Mouse (Mus musculus) MEL-GATA-1-ER (cell line): ENCODE measurements around the gene Pabpc4.
"Not testable (repeated sequence)": the region's sequence is repeated elsewhere in the genome, so short reads cannot be mapped to it uniquely, and the experiment has no call there.

Experiments
- DNase-seq: peaks from one replicate; pipeline ENCODE4 v3.0.0-alpha.2; 2012; ENCODE audit warnings: low read depth; ENCODE audit errors: extremely low read depth

The Pabpc4 gene

DNA sequence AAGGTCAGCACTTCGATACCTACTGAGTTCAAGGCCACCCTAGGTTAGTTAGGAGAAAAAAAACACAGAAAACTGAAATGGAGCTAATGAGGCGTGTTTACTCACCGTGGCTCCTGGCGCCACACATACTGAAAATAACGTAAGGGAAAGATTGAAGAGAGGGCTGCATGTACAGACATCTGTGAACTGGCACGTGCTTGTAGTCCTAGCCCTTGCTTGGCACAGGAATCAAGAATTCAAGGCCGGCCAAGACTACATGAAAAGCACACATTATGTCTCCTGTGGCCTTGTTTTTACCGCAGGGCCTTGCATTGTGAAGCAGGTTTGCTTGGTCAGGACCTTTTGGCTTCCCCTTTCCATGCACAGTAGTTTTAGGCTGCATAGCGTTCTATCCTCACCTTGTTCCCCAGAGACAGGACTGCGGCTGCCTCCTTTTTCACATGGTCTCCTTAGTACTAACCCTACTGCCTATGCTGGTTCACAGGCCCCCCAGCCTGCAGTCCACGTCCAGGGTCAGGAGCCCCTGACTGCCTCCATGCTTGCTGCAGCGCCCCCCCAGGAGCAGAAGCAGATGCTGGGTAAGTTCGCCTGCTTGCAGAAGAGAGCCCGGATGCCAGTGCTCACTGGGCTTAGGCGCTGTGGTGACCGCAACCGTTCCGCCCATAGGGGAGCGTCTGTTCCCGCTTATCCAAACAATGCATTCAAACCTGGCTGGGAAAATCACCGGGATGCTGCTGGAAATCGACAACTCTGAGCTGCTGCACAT, 35.2 kb downstream of the Pabpc4 start:
- no peak for DNase-seq

DNA sequence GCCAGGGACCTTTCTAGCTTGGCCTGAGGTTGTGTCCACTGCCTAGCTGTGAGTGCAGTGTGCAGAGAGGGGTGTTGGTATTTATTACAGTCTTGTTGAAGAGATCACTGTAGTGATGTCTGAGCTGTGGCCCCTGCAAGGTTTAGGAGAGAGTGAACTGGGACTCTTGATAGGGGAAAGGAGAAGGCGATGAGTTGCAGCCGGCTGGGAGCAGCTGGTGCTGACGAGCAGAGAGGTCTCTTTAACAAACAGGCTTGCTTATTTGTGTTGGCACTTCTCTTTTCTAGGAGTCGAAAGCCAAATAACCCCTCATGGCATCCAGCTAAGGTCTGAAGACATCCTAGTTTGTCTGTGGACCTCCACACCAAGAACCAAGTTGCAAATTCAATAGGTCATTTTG, 36.1 kb downstream of the Pabpc4 start:
- DNase-seq: no peak

DNA sequence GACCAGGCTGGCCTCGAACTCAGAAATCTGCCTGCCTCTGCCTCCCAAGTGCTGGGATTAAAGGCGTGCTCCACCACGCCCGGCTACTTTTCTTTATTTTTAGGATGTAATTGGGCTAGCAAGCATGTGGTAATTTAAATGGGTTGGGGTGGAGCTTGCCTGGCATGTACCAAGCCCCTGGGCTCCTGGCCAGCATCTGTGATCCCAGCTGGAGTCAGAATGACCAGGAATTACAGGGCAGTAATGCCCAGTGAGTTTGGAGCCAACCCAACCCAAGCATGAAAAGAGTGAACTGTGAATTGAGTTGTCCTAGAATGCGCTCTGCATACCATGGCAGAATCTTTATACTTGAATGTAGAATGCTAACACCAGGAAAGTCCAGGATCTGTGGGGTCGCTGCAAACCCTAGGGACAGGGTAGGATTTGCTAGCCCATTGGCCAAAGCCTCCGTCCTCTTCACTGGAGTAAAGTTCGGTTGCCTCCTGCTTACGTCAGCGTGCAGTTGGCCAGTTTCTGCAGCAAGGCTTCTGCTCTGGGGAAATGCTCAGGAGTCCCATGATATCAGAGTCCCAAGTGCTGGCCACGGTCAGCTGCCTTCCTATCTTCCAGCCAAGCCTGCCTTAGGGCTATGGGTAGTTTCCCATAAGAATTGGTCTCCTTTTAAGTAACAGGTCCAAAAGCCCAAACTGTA, 37.0 kb downstream of the Pabpc4 start:
- no peak for DNase-seq

DNA sequence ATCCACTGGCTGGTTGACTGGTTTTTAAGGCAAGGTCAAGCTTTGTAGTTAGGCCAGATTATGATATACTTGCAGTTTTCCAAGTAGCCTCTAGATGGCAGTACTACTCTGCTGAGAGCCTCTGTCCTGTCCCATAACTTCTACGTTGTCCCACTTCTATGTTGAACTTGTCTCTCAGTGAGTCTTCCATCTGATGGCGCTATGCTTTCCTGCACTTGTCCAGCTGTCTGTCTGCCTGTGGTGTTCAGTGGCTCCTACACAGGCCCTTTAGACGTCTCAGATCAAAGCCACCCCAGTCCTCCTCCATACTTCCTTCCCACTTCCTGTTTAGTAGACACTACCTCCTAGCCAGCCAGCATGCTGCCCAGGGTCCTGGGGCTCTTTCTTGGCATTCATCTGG, 43.6 kb downstream of the Pabpc4 start:
- DNase-seq: peak; percentile 43

DNA sequence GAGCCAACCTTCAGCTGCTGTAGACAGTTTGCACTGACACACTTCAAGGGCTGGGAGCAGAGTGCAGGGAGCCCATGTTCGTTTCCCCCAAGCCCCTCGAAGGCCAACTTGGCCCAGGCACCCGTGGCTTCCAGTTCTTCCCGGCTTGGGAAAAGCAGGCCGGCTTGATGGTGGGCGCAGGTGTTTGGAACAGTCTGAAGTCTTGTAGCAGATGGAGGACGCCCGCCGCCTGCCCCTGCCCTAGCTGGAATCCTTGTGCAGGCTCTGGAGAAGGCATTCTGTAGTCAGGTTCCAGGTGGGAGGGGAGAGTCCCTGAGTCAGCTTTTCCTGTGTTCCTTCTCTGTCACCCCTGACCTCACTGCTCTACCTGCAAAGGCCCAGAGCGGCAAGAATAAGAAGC, 44.8 kb downstream of the Pabpc4 start:
- no peak for DNase-seq

DNA sequence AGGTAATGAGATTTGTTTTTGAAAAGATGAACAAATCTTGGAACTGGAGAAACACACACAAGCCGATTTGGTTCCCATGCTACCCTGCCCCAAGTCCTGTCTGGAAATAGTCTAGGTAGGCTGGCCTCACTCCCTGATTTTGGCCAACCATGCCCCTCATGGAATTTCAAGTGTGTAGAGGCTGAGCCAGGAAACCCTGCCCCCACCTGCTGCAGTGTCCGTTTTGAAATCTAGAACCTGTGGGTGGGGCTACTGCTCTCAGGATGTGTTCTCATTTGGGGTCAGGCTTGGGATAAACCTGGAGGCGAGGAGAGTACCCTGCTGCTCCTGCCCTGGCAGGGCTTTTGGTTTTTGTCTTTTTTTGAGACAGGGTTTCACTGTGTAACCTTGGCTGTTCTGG, 46.1 kb downstream of the Pabpc4 start:
- DNase-seq: no peak

DNA sequence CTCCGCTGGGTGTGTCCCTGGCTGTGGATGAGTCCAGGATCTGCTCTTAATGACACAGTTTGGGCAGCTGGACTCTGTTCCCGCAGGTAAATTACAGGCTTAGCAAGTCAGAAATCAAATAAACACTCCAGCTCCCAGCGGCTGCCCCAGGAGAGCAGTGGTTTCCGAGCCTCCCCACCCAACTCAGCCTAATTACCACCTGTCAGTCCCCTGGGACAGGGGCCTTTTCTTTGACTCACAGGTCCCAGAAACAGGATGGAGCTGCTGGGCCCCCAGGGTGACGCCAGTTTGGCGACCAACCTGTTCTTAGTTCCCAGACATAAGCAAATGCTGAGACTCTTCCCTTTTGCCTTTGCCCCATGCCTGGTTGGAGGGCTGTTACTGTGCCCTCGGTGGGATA, 49.7 kb downstream of the Pabpc4 start:
- no peak for DNase-seq

DNA sequence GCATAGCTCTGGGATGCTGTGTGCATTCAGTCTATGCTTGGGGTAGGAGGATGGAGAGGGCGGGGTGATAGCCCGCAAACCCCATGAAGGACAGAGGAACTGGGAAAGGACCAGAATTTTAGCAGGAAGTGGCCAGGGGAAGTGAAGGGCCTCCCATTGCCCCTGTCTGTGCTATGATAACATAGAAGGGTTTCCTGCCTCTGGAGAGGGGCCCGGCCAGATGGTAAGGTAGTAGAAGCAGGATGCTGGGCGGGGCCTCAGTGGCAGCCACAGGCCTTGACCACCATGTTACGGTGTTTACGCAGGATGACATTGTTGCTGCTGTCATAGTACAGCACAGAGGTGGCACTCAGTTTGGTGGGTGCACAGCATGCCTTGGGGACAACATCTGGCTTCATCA, 50.9 kb downstream of the Pabpc4 start:
- no peak for DNase-seq

DNA sequence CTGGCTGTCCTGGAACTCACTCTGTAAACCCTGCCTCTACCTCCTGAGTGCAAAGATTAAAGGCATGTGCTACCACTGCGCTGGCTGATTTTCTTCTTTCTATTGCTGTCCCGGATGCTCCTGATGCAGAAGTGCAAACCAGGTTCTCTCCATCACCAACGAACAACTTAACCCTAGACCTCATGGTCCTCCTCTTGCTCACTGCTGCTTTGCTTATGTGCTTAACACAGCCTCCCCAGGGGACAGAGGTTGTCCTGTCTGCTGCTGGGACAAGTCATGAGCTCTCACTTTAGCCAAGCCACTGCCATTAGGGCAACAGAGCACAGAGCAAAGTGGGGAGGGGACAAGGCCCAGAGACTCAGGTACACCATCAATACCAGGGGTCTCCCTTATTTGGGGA, 52.3 kb downstream of the Pabpc4 start:
- no peak for DNase-seq

DNA sequence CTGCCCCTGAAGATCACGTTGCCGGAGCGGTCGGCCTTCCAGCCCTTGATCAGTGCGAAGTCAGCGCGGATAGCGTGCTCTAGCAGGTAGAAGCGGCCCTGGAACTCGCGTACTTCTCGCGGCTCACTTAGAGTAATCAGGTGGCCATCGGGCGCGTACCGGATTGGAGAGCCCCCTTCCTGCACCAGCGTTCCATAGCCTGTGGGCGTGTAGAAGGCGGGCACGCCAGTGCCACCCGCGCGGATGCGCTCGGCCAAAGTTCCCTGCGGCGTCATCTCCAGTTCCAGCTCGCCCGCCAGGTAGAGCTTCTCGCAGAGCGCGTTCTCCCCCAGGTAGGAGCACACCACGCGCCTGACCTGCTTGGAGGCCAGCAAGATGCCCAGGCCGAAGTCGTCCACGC, 60.8 kb downstream of the Pabpc4 start:
- not testable (repeated sequence) for DNase-seq

DNA sequence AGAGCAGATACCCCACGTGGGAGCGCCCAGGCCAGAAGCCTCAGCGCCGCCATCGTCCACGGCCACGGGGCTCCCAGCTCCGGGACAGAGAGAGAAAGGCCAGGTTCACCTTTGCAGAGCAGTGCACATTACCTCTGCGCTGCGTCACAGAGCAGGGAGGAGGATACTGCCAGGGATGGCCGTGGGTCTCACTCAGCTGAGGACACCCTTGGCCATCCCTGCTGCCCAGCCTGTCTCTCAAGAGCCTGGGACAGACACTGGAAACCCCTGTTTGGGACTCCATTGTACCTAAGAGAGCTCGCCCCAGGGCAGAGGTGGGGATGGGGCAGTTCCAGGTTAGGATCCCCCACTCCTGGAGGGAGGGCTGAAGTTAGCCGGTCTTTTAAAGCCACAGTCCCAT, 61.4 kb downstream of the Pabpc4 start, which contains the start of gene Oxct2a:
Gene Oxct2a, minus strand, starts transcription at position 101 of the 400 bp plus-strand sequence.
- no peak for DNase-seq

DNA sequence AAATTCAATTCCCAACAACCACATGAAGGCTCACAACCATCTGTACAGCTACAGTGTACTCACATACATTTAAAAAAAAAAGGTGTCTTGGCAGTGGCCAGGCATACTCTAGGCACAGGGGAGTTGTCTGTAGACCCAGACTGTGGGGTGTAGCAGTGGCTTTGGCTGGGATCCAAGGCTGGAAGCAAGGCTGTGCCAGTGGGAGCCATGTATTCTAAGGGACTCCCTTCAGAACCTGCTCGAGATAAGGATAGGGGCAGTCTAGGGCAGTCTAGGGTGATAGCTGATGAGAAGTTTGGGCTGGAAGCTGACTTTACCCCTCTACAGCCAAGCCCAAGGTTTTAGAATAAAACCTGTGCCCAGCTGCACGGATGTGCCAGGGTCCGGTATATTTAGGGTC, 63.9 kb downstream of the Pabpc4 start:
- DNase-seq: no peak

DNA sequence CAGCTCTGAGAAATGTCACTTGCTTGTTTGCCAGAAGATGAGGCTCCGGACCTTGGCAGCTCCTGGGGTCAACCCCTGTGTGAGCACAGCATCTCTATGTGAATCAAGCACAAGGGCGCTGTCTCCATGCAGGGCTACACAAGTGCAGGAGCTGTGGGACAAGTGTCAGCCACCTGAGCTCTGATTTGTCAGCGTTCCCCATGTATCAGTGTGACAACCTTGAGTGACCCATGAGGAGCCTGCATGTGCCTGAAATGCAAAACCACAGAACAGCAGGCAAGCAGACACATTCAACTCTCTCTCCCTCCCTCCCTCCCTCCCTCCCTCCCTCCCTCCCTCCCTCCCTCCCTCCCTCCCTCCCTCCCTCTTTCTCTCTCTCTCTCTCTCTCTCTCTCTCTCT, 65.5 kb downstream of the Pabpc4 start:
- DNase-seq: no peak

DNA sequence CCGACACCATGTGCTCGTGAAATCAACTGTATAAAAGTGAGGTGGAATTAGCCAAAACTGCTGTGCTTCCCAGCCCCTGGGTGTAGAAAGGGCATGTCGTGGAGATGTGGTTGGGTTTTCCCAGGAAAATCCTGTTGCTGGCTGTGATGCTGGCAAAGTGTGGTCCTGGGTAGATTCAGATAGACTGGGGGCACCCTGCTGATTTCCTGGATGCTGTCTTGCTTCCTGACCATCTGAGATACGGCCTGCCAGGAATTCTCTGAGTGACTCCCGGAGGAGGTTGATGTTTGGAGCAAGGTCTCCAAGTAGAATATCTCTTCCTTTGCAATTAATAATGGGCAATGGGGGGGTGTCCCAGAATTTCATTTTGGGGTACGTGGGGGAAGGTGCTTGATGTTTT, 66.8 kb downstream of the Pabpc4 start:
- DNase-seq: no peak

DNA sequence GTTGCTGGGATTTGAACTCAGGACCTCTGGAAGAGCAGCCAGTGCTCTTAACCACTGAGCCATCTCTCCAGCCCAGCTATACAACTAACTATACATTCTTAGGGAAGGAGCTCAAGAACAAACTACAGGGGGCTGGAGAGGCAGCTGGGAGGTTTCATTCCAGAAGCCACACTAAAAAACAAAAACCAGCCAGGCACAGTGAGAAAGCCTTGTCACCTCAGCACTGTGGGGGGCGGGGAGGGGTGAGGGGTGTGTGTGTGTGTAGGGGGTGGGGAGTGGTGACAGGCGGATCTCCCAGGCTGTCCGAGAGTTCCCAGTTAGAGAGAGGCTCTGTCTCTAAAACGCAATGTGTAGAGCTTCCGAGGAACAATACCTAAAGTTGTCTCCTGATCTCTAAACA, 69.2 kb downstream of the Pabpc4 start:
- no peak for DNase-seq

DNA sequence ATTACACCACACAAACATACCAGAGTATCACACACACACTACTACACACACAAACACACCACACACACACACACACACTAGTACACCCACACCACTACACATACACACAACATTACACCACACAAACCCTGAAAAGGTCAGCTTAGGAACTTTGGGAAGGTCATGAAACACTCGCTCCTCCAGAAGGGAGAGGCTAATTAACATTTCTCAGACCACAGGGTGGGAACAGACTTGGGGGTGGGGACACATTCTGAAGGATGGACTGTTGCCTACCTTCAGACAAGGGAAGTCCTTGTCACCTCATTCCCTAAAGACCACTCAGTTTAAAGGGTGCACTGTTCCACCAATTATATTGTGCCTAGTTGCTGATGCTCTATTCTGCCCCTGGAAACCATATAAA, 69.8 kb downstream of the Pabpc4 start:
- not testable (repeated sequence) for DNase-seq

DNA sequence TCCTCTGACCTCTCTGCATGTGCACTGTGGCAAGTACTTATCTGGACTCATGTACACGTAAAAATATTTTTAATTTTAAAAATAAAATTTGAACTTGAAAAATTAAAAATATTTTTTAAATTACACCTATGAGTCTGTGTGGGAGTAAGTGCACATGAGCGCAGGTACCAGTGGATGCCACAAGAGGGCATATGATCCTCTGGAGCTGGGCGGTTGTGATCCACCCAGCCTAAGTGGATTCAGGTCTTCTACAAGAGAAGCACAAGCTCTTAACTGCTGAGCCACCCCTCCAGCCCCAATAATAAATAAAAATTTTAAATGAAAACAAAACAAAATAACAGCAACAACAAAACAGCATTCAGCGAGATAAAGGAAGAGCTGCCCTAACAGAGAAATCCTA, 71.0 kb downstream of the Pabpc4 start:
- DNase-seq: no peak

DNA sequence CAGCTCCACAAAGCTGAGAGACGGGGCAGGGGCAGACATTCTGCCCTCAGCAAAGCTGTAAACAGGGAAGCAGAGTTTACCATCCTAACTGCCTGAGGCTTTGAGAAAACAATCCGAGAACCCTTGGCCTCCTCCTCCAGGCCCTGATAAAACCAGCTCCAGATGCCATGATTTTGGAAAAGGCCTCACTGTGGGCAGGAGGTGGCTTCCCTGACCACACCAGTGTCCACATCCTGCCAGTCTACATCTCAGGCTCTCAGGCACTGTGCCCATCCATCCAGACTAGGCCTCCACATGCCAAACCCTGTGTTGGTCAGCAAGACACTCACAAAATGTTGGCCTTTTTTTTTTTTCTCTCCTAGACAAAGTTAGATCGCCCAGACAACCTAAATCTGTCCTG, 72.0 kb downstream of the Pabpc4 start:
- DNase-seq: no peak

DNA sequence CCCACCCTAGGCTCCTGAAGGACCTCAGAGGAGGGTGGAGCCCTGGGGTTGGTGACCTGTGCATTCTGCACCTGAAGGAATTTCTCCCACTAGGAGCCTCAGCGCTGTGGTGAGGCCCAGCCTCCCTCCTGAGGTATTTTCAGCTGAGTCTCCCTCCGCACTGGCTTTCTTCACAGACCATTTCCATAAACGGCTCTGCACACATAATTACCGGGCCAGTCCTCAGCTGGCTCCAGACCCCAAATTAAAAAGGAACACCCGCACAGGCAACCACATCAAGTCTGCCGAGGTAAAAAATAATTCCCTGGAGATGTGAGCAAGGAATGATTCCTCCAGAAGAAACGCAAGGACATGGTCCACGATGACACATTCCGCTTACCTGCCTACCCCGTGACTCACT, 73.1 kb downstream of the Pabpc4 start:
- DNase-seq: not testable (repeated sequence)

DNA sequence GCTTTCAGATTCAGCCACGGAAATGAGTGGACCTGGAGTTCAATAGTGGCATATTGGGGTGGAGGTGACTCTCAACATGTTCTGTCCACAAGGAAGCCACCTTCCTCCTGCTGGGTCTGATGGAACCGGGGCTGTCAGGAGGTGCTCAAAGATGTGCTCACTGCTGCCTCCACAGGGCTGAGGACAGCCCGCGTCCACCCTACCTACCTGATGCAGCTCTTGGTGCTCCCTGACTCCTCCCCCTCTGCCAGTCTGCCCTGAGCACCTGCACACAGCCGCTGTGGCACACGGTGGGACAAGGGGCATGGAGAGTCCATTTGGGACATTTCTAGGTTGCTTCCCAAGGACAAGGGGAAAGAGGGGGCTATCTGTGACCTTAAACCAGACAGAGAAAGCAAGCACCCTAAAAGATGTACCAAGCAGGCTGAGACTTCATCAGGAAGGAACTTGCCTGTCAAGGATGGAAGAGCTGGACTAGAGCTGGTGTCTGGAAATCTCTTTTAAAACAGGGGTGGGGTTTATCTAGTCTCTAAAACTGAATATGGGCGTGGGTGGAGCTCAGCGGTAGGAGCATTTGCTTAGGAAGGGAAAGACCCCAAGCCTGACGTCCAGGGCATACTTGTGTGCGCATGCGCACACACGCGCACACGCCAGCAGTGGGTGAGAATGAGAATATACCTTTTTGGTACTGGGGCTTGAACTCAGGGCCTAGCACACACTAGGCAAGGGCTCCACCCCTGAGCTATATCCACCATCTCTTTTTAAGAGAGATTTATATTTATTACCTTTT, 73.8 kb downstream of the Pabpc4 start:
- DNase-seq: no peak

DNA sequence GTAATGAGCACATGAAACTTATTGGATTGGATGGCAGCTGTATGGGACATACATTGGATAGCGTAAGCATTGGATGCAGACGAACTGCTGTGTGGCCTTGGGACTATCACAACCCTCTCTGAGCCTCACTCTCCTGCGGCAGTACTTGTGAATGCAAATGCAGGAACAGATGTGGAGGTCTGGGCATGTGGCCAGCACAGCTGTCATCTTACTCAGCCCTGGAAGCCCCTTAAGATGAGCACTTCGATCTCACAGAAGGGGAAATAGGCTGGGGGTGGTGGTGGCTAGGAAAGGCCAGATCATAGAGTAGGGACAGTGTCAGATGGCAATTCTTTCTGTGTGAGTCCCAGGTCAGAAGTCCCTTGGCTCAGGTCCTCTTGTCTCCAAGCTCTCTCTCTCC, 75.5 kb downstream of the Pabpc4 start:
- DNase-seq: no peak

DNA sequence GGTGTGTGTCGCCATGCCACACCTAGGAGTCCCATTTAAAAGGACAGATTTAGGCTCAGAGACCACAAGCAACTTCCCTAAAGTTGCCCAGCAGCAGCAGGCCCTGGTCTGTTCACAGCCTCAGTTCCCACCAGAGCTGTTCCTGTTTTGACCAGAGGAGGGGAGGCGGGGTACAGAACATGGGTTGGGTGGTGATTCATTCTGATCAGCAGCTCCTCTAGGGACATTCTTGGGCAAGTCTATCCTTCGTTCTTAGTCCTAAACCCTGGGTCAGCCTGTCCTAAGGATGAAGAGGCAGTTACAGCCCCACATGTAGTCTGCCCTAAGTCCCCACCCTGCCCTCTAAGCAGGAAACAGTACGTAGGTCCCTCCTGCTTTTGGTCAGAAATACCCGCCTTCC, 78.1 kb downstream of the Pabpc4 start:
- DNase-seq: peak; percentile 26
